Mouse (Mus musculus) NIH3T3 (cell line): ENCODE data around the gene Ftcd.
A peak's percentile ranks its signal among the peaks of the same experiment; 100 is the strongest.

ENCODE experiments used
- DNase-seq: peaks from one replicate; pipeline ENCODE4 v3.0.0-alpha.2; 2012; ENCODE audit warnings: low read depth

Ftcd gene

DNA sequence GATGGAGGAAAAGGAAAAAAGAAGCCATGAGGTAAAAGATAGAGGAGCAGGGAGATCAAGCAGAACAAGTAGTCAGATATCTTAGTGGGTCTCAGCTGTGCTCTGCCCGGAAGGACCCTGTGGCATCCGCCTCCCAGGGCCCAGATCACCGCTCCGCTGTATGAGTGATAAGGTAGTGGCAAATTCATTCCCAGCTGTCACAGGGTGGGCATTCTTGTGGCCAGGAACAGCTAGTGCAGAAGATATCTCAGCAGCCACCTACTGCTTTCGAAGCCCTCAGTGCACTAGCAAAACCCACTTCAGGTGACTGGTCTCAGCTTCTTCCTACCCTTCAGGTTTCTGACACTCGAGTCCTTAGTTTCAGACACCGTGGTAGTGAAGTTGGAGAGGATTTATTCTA is 37.0 kb downstream of the Ftcd start:
- DNase-seq = no peak

DNA sequence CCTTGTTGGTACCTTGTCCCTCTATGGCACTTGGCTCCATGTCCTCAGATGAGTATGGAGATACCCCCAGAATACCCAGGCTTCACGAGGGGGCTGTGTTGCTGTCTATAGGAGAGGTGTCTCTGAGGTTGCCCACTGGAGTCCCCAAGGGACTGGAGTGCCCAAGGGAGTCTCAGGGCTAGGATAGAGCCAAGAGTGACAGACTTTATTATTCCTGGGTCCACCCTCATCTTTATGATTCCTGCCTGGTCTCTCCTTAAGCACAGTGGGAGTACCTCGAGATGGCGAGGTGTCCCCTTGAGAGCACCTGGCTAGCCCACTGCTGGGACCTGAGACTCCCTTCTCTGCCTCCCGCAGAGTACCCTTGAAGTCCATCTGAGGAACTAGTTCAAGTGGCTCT is 47.0 kb downstream of the Ftcd start:
- no peak for DNase-seq

DNA sequence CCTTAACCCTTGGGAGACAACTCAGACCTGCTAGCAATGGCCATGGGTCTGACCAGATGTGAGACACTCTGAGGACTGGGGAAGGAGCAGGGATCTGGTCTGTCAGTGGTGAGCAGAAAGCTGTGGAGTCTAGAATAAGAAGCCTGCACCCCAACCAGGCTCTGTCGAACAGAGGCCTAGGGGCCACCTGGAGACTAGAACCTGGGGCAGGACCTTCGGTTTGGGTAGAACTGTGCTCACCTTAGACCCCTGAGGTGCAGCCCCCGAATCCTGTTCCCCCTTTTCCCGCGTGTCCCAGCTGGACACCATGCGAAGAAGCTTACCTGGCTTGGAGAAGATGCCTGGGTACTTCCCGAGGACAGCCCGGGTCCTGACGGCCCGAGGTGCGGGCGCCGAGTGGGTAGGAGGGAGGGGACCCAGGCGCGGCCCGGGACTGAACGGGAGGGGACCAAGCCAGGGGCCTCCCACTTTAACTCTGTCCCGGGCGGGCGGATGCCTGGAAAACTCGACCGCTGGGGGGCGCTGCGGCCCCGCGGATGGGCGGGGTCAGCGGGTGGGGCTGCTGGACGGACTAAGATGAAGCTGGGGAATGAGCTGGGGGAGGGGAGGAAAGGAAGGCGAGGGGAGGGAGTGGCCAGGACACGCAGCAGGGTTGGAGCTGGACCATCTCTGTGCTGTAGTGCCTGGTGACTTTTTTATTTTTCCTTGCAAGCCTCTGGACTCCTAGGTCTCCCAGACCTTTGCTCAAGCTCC is 47.7 kb downstream of the Ftcd start, which contains the start of gene Col6a2:
Gene Col6a2, minus strand, starts transcription at position 703 of the 753 bp plus-strand sequence.
- peak; percentile 100 for DNase-seq

DNA sequence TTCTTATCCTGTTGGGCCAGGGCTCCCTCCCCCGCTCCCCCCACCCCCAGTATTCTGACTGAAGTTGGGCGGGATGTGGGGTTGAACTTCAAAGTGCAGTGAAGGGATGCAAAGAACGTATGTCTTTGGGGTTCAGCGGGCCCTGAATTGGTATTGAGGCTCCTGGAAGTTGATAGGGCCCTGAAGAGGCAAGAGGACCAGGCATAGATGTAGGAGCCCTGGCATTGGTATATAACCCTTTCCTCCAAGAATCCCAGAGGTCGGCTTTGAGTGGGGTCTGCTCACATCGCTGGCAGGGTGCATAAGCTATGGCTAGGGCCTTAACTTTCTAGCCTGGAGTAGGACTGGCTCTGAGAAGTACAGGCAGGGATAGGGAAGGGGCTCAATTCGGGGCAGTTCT is 48.3 kb downstream of the Ftcd start:
- no peak for DNase-seq

DNA sequence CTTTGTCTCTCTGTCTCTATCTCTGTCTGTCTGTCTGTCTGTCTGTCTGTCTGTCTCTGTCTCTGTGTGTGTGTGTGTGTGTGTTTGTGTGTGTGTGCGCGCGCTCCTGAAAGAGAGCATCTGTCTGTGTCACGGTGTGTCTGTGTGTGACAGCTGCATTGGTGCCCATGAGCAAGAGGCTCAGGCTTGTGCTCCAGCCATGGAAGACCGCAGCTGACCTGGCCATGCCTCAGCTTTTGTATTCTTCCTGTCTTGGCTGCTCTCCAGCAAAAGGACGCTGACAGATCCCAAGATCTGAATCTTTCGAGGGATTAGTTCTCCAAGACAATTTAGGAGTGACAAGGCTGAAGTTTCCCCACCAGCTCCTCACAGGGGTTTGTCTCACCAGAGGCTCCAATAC is 49.5 kb downstream of the Ftcd start:
- DNase-seq = no peak

DNA sequence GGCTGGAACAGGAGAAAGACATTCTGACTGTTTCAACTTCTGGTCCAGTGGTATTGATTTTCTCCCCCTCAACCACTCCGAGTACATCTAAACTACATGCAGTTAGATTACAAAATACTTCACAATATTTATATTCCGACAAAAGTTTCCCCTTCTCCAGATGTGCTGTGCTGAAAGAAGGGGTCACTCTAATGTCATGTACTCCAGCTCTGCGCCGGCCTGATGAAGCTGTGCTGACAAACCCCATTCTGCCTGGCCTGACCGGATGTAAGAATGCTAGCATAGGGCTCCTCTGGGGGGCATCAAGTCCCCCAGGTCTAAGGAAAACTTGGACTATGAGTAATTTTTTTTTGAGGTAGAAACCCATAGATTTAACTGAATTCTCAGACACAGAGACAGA is 52.3 kb downstream of the Ftcd start:
- DNase-seq = no peak

DNA sequence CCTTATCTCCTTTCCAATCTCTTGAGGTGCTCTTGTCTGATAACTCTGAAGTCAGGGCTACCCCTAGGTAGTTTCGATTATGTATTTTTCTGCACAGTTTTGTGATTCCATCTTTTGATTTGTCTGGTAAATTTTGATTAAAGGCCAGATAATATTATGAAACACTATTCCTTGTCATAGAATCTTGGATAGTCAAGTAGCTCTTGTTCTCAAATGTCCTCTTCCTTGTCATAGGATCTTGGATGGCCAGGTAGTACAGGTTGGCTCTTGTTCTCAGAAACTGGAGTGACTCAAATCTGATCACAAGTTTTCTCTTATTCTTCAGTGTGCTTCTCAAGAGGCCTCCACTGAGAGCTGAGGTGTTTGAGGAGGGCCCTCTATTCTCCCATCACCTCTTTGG is 55.2 kb downstream of the Ftcd start:
- no peak for DNase-seq

DNA sequence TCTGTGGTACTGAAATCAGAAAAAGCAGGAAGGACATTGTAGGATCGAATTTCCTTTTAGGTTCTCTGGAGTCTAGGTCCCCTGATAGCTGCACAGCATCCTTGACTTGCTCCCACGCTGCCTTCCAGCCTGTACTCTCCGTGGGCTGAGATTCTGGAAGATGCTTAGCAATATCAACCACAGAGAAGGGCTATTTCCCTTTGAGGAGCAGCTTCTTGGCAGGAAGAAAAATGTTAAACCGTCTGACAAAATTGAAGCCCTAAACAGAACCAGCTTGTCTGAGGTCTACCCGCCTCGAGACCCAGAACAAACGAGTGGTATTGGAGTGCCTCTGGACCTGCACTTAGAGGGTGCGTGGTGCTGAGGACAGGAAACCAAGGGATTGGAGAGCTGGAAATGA is 57.2 kb downstream of the Ftcd start:
- DNase-seq = no peak

DNA sequence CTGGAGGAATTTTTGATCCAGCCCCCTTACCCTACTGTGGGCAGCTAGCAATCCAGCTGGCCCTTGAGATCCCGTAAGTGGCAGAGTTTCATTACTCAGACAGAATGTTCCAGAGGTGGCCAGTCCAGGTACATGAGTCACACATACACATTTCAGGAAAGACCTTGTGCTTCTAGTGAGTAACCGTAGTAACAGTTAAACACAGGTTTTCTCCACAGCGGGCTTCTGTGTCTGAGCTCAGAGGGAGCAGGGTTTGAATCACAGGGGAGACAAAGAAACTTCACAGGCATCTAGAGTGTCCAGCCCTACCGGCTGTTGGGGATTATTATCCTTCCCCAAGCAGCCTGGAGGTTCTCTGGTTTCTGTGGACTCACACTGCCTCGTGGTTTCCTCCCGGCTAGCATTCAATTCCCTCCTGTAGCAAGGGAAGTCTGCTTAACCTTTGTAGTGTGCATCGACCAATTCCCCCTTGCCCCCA is 58.7 kb downstream of the Ftcd start:
- DNase-seq = peak; percentile 78

DNA sequence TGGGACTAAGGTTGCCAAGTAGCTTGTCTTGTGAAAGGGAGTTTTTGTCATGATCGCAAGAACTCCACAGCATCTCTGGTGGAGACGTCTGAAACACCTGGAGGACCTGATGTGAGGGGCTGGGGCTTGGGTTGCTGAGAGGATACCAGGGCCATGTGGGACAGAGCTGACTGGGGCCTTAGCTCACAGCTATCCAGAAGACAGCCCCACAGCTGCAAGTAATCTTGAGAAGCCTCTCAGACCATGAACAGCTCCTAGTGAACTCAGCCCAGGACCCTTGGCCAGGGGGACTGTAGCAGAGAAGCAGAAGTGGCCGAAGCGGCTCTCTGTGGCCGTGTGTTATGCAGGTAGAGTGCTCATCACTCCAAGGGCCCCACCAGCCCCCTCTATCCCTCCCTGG is 59.1 kb downstream of the Ftcd start:
- no peak for DNase-seq

DNA sequence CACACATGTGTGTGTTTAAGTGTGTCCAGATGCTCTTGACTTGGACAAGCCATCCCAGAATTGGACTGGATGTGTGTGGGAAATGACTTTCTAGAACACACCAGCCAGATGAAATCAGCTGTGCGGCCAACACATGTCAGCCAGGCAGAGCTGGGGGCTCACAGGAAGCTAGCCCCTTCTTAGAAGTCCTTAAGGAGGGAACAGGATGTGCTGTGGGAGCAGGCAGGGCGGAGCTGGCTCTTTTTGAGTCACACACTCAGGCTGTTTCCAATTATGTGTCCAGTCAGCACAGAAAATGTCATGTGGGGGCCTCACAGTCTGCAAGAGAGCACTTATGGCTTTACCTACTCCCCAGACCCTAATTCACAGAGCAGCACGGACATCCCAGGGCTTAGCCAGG is 60.6 kb downstream of the Ftcd start:
- DNase-seq = peak; percentile 79

DNA sequence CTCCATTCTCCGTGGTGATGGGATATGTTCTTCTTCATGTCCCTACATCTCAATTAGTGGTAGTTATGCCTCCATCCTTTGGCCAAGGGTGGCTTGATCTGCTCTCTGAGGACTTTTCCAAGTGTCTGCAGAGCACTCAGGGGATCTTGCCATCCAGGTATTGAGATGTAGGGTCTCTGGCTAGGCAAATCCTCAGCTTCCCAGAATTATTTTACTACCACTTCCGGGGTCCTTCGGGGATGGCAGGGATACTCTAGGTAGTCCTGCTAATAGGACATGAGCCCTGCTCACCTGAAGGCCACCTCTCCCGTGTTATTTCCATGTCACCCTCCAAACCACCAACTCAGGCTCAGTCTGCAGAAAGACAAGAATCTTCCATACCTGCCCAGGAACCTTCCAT is 61.2 kb downstream of the Ftcd start:
- no peak for DNase-seq
